In genomic region chr9:66383417-66383816, GRCm38 (mm10) we compare ENCODE assay signal across 32 mouse cellular contexts.
"Had no signal": no experiment of that assay in that cellular context is flagged by ENCODE, and none has a peak within 500 bp of the region (broad histone marks: within the 10 kb centered on the region; RNA-seq: fewer than 3 reads in every experiment).

No protein-coding gene starts in this region.

- H3K4me2 ChIP-seq: limb, embryonic 12.5 days; limb, embryonic 13.5 days; limb, embryonic 15.5 days; liver, embryonic 11.5 days; liver, embryonic 12.5 days; liver, embryonic 13.5 days; liver, embryonic 15.5 days; lung, embryonic 14.5 days; lung, embryonic 15.5 days; midbrain, embryonic 11.5 days; midbrain, embryonic 12.5 days; midbrain, embryonic 13.5 days; midbrain, embryonic 15.5 days; neural tube, embryonic 12.5 days had no signal

- H3K27me3 ChIP-seq: limb, embryonic 12.5 days; limb, embryonic 13.5 days; limb, embryonic 15.5 days; liver, embryonic 12.5 days; liver, embryonic 13.5 days; liver, embryonic 15.5 days; lung, embryonic 15.5 days; megakaryocyte, embryonic 14.5 days; midbrain, embryonic 12.5 days; midbrain, embryonic 13.5 days; midbrain, embryonic 15.5 days; neural tube, embryonic 12.5 days had no signal

- DNase-seq: left cerebral cortex, postnatal 4 days; liver; liver, embryonic 13.5 days; liver, postnatal 0 days; lung, adult 18-20 months; lung, adult 2 months; lung, embryonic 14.5 days; lung, postnatal 10 days; lung, postnatal 14 days; lung, postnatal 36 days; lung, postnatal 4 days; midbrain, embryonic 14.5 days had no signal

- H3K4me1 ChIP-seq: limb, embryonic 10.5 days; limb, embryonic 12.5 days; limb, embryonic 13.5 days; limb, embryonic 15.5 days; liver, embryonic 12.5 days; liver, embryonic 13.5 days; liver, embryonic 15.5 days; lung, embryonic 15.5 days; midbrain, embryonic 12.5 days; midbrain, embryonic 13.5 days; midbrain, embryonic 15.5 days; neural tube, embryonic 12.5 days had no signal

- H3K9me3 ChIP-seq: limb, embryonic 10.5 days; limb, embryonic 12.5 days; limb, embryonic 13.5 days; limb, embryonic 15.5 days; liver, embryonic 12.5 days; liver, embryonic 13.5 days; liver, embryonic 15.5 days; lung, embryonic 15.5 days; megakaryocyte, embryonic 14.5 days; midbrain, embryonic 10.5 days; midbrain, embryonic 12.5 days; midbrain, embryonic 13.5 days; midbrain, embryonic 15.5 days; neural tube, embryonic 12.5 days had no signal

- H3K27ac ChIP-seq: limb, embryonic 10.5 days; limb, embryonic 12.5 days; limb, embryonic 13.5 days; limb, embryonic 15.5 days; liver, embryonic 12.5 days; liver, embryonic 13.5 days; liver, embryonic 14.5 days; liver, embryonic 15.5 days; lung, embryonic 15.5 days; macrophage; midbrain, embryonic 10.5 days; midbrain, embryonic 12.5 days; midbrain, embryonic 13.5 days; midbrain, embryonic 15.5 days; neural tube, embryonic 12.5 days had no signal

- H3K9ac ChIP-seq: limb, embryonic 12.5 days; limb, embryonic 13.5 days; limb, embryonic 15.5 days; liver, embryonic 12.5 days; liver, embryonic 13.5 days; liver, embryonic 14.5 days; liver, embryonic 15.5 days; liver, postnatal 0 days; lung, embryonic 14.5 days; lung, embryonic 15.5 days; midbrain, embryonic 12.5 days; midbrain, embryonic 13.5 days; midbrain, embryonic 15.5 days; neural tube, embryonic 12.5 days had no signal

- ATAC-seq: liver, embryonic 12.5 days; liver, postnatal 0 days; lung, postnatal 0 days; midbrain, embryonic 13.5 days; midbrain, embryonic 15.5 days; midbrain, embryonic 16.5 days had no signal

- H3K4me3 ChIP-seq: limb, embryonic 10.5 days; limb, embryonic 12.5 days; limb, embryonic 13.5 days; limb, embryonic 15.5 days; liver, embryonic 12.5 days; liver, embryonic 13.5 days; liver, embryonic 15.5 days; lung, embryonic 15.5 days; megakaryocyte, embryonic 14.5 days; midbrain, embryonic 10.5 days; midbrain, embryonic 12.5 days; midbrain, embryonic 13.5 days; midbrain, embryonic 15.5 days; myocyte; neural tube, embryonic 12.5 days had no signal
